Mouse (Mus musculus) layer of hippocampus, adult 8-10 months (tissue): ENCODE results near the gene Il34. TPM values are rescaled to one million over a fixed set of nuclear protein-coding genes. Genes with fewer than 3 reads are reported as not detected.

Source experiments
- DNase-seq, 2 experiments: peaks; one replicate each; pipeline ENCODE4 v3.0.0; 2022; ENCODE audit warnings: low spot score in 2 of 2
- total RNA-seq, 4 experiments: library from RNA; stranded (reverse); gene quantifications; 2 replicates each; pipeline ENCODE4 v1.2.4; 2022

Gene Il34
- total RNA-seq, 4 experiments from 2014 or later: 57.8 to 86.8 (median 69.6) TPM

DNA sequence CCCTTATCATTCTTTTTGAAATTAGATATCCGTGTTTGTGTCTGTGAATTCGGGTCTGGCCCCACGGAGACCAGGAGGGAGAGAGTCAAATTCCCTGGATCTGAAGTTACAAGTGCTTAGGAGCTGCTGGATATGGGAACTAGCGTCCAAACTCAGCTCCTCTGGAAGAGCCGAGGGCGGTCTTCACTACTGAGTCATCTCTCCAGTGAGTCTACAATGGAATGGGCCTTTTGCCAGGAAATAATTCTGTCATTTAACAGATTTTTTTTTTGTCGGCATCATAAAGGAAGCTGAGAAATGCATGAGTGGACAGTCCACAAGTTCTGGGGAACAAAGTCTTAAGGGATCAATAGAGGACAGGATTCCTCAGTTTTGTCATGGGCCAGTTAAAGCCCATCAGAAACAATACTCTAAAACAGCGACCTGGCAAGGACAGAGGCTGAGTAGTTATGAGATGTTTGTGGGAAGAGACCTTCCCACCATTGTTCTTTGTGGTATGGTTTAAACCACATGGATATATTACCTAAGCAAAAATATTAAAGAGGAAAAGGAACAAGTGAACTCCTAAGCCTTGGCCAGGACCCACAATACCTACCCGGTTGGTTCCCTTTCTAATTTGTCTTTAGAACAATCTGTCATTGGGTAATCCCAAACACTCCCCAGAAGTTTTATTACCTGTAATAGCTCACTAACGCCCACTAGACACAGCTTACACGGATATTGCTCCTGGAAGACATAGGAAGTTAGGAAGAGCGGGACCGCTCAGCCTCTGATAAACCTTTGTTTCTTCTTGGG, 25.6 kb downstream of the Il34 start:
- no peak for DNase-seq

- no peak for DNase-seq
Observed at GRCm38 (mm10) chr8:110776335-110776734, 29.4 kb downstream of the Il34 start.

GRCm38 (mm10) chr8:110775721-110776120, 30.0 kb downstream of the Il34 start:
- DNase-seq: no peak

- no peak for DNase-seq
Observed at GRCm38 (mm10) chr8:110775316-110775715, 30.4 kb downstream of the Il34 start.

DNA sequence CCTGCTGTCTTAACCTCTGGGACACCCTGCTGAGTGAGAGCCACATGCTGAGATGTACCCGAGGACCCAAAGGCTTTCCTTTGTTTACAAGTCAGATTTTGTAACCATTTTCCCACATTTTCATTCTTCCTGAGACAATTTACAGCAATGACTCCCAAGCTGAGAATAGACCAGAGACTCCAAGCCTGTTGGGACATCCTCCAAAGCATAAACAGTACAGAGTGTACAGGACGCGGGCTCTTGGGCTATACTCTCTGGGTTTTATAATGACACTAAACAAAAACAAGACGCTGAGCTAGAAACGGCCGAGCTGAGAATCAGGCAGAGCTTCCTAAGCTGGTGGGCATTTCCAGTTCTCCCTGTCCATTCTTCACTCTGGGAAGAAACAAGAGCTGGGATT, 31.0 kb downstream of the Il34 start:
- no peak for DNase-seq

- DNase-seq: no peak
Observed at GRCm38 (mm10) chr8:110774047-110774446, 31.7 kb downstream of the Il34 start.

- DNase-seq: no peak
Observed at GRCm38 (mm10) chr8:110772452-110772851, 33.3 kb downstream of the Il34 start.

- no peak for DNase-seq
Observed at GRCm38 (mm10) chr8:110767261-110767660, 38.5 kb downstream of the Il34 start.

GRCm38 (mm10) chr8:110764671-110765070, 41.1 kb downstream of the Il34 start:
- DNase-seq: no peak

DNA sequence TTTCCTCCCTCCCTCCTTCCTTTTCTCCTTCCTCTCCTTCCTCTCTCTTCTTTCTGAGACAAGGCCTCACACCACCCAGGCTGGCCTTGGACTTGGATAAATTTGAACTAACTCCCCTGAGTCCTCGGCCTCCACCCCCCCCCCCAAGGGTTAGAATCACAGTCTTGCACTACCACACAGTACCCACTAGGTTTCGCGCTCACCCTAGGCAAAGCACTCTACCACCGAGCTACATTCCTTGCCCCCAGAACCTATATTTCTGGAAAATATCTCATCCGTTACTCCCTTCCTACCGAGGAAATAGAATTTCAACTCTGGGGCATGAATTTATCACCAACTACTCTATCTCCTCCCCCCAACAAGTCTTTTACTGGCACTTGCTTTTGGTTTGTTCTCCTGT, 43.7 kb downstream of the Il34 start:
- no peak for DNase-seq

GRCm38 (mm10) chr8:110761185-110761584, 44.5 kb downstream of the Il34 start:
- DNase-seq: no peak

- no peak for DNase-seq
Observed at GRCm38 (mm10) chr8:110760280-110760940, 45.3 kb downstream of the Il34 start.

GRCm38 (mm10) chr8:110756196-110756595, 49.5 kb downstream of the Il34 start:
- no peak for DNase-seq

DNA sequence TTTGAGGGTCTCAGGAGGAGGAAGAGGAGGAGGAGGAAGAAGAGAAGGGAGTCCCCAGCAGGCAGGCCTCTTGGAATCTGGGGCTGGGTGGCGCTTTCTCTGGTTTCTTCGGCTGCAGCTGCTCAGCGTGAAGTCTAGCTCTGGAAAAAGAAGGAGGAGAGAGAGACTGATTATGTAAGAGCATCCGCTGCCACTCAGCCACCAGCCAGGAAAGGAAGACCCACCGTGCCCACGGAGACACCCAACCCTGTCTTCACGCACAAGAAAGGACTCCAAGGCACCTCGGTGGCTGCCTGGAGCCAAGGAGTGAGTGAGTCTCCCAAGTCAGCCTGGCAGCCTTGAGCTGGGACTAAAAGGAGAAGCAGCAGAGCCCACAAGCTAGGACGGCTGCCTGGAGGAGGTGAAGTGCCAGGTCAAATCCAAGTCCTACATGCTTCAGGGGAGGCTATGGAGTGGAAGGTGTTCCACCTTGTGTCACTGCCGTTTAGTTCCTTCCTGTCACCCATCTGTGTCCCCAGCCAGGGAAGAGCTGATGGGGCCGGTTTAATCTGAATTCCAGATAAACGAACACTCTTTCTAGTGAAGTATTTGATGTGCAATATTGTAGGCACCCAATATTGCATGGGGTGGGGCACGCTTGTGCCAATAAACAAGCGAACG, 50.1 kb downstream of the Il34 start:
- DNase-seq: peak in 1 of 2 experiments; percentile 63

- DNase-seq: no peak
Observed at GRCm38 (mm10) chr8:110754713-110755112, 51.0 kb downstream of the Il34 start.

- no peak for DNase-seq
Observed at GRCm38 (mm10) chr8:110751490-110751889, 54.2 kb downstream of the Il34 start.

GRCm38 (mm10) chr8:110750269-110750668, 55.5 kb downstream of the Il34 start:
- DNase-seq: no peak

- DNase-seq: no peak
Observed at GRCm38 (mm10) chr8:110749500-110750170, 56.1 kb downstream of the Il34 start.

- no peak for DNase-seq
Observed at GRCm38 (mm10) chr8:110746661-110747060, 59.1 kb downstream of the Il34 start.

GRCm38 (mm10) chr8:110745162-110745561, 60.6 kb downstream of the Il34 start:
- DNase-seq: no peak

- no peak for DNase-seq
Observed at GRCm38 (mm10) chr8:110742452-110742818, 63.3 kb downstream of the Il34 start.
